Comparison of ENCODE assay signal across 27 mouse cellular contexts in the genomic region with DNA sequence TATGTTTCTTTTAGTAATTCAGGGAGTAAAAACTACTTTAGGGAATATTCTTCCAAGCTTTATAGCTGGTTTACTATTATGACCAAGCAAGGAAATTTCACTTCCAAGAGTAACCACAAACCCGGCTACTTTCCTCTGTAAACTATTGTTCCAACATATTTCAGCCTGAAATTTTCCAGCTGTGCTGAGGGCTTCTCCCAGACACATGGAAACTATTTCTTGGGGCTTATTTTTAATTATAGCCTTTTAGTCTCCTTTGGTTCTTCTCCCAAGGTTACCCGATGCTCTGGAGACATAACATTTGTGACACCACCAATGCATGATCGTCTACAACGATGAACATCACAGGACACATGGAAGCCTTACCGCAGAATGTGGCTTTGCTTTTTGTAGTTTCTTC. TPM values are rescaled to one million over a fixed set of nuclear protein-coding genes. Genes with fewer than 3 reads are reported as not detected.
A peak's percentile ranks its signal among the peaks of the same experiment; 100 is the strongest.
DNase-seq lines count a peak whose midpoint lies in the region; ATAC-seq and TF ChIP-seq lines count a peak whose summit lies in the region.
"Had no signal": no experiment of that assay in that cellular context is flagged by ENCODE, and none has a peak within 500 bp of the region (broad histone marks: within the 10 kb centered on the region; RNA-seq: fewer than 3 reads in every experiment).

No protein-coding gene starts in this region.

- no peaks in the 10 kb centered on the region for H3K9me3 ChIP-seq in embryonic facial prominence, embryonic 11.5 days (replicated peaks; ENCODE audit: control insufficient read depth, low read length)
- no peaks in the 10 kb centered on the region for H3K9me3 ChIP-seq in embryonic facial prominence, embryonic 10.5 days
- no peaks in the 10 kb centered on the region for H3K9me3 ChIP-seq in limb, embryonic 14.5 days (ENCODE audit: control insufficient read depth, low read length)
- H3K9me3 ChIP-seq in limb, embryonic 10.5 days (replicated peaks), result no peaks in the 10 kb centered on the region
- H3K9me3 ChIP-seq in embryonic facial prominence, embryonic 14.5 days (ENCODE audit: control insufficient read depth, low read length), result no peaks in the 10 kb centered on the region
- H3K9me3 ChIP-seq in stomach, embryonic 16.5 days (replicated peaks; ENCODE audit: control insufficient read depth, low read length), result no peaks in the 10 kb centered on the region
- H3K9me3 ChIP-seq in liver, postnatal 0 days (ENCODE audit: low read length), result no peaks in the 10 kb centered on the region
- H3K9me3 ChIP-seq: embryonic facial prominence, embryonic 12.5 days; forebrain, embryonic 10.5 days; forebrain, embryonic 13.5 days; heart, embryonic 10.5 days; heart, embryonic 13.5 days had no signal

- no peak for TF ChIP-seq POLR2A in limb, embryonic 14.5 days (IDR thresholded peaks at IDR 0.05; ENCODE audit: borderline replicate concordance, extremely low read depth, insufficient read depth, insufficient read length)

- H3K4me2 ChIP-seq in embryonic facial prominence, embryonic 11.5 days (ENCODE audit: low read depth, low read length), result no peak overlapping the region
- no peak overlapping the region for H3K4me2 ChIP-seq in limb, embryonic 14.5 days (replicated peaks; ENCODE audit: low read depth, low read length, severe bottlenecking)
- H3K4me2 ChIP-seq in embryonic facial prominence, embryonic 14.5 days (ENCODE audit: low read depth, low read length), result no peak overlapping the region
- H3K4me2 ChIP-seq in stomach, embryonic 16.5 days (ENCODE audit: low read depth, low read length), result no peak overlapping the region
- H3K4me2 ChIP-seq in liver, postnatal 0 days (ENCODE audit: low read depth, low read length), result no peak overlapping the region
- H3K4me2 ChIP-seq: embryonic facial prominence, embryonic 12.5 days; forebrain, embryonic 13.5 days; heart, embryonic 13.5 days; hindbrain, embryonic 14.5 days had no signal

- H3K4me3 ChIP-seq in embryonic facial prominence, embryonic 11.5 days (ENCODE audit: low read depth, low read length), result no peak overlapping the region
- H3K4me3 ChIP-seq in embryonic facial prominence, embryonic 10.5 days, result no peak overlapping the region
- H3K4me3 ChIP-seq in limb, embryonic 14.5 days (replicated peaks; ENCODE audit: low read length), result no peak overlapping the region
- H3K4me3 ChIP-seq in limb, embryonic 10.5 days, result no peak overlapping the region
- H3K4me3 ChIP-seq in embryonic facial prominence, embryonic 14.5 days (ENCODE audit: low read depth, low read length), result no peak overlapping the region
- no peak overlapping the region for H3K4me3 ChIP-seq in stomach, embryonic 16.5 days (replicated peaks; ENCODE audit: low read length)
- no peak overlapping the region for H3K4me3 ChIP-seq in liver, postnatal 0 days (ENCODE audit: low read depth, low read length)
- H3K4me3 ChIP-seq: embryonic facial prominence, embryonic 12.5 days; forebrain, embryonic 10.5 days; forebrain, embryonic 13.5 days; heart, adult 2 months; heart, embryonic 10.5 days; heart, embryonic 13.5 days had no signal

- peak; percentile 64 for DNase-seq in embryonic facial prominence, embryonic 11.5 days (ENCODE audit: low spot score)
- DNase-seq in embryonic facial prominence, embryonic 10.5 days (ENCODE audit: low spot score), result no peak
- DNase-seq in limb, embryonic 14.5 days (ENCODE audit: low spot score), result peak; percentile 51
- no peak for DNase-seq in limb, embryonic 10.5 days (ENCODE audit: low spot score)
- peak; percentile 86 for DNase-seq in embryonic facial prominence, embryonic 14.5 days (ENCODE audit: low spot score)
- no peak for DNase-seq in liver, postnatal 0 days
- DNase-seq: adrenal gland, adult 8-10 months; adrenal gland, postnatal 25 days; cerebellum, adult 11-12 months; cerebellum, adult 8-10 months; cerebellum, postnatal 10 days; cerebellum, postnatal 36 days; embryo, embryonic 11 days; gastrocnemius, postnatal 10 days; gastrocnemius, postnatal 36 days; heart, adult 2 months; heart, postnatal 14 days; heart, postnatal 4 days had no signal

- no peak for ATAC-seq in embryonic facial prominence, embryonic 11.5 days (replicated peaks; ENCODE audit: insufficient number of reproducible peaks, low FRiP score, low TSS enrichment, low read depth)
- no peak for ATAC-seq in limb, embryonic 14.5 days (ENCODE audit: low FRiP score, low read depth)
- ATAC-seq in embryonic facial prominence, embryonic 14.5 days (ENCODE audit: low read depth), result peak; percentile 71
- ATAC-seq in stomach, embryonic 16.5 days (ENCODE audit: insufficient read depth, low FRiP score), result peak; percentile 33; the same call in 1 of the 2 replicates
- no peak for ATAC-seq in liver, postnatal 0 days
- ATAC-seq: activated CD4-positive, CD25-positive, alpha-beta regulatory T cell, adult 4 months; forebrain, embryonic 13.5 days; forebrain, embryonic 16.5 days had no signal

- H3K27ac ChIP-seq in embryonic facial prominence, embryonic 11.5 days (replicated peaks; ENCODE audit: low read depth, low read length), result no peak overlapping the region
- H3K27ac ChIP-seq in embryonic facial prominence, embryonic 10.5 days (replicated peaks), result no peak overlapping the region; the same call in 1 of the 2 replicates
- no peak overlapping the region for H3K27ac ChIP-seq in limb, embryonic 14.5 days (replicated peaks; ENCODE audit: low read depth, low read length)
- no peak overlapping the region for H3K27ac ChIP-seq in limb, embryonic 10.5 days
- no peak overlapping the region for H3K27ac ChIP-seq in embryonic facial prominence, embryonic 14.5 days (replicated peaks; ENCODE audit: low read depth, low read length)
- peak overlapping the region; percentile 36 for H3K27ac ChIP-seq in stomach, embryonic 16.5 days (ENCODE audit: low read length)
- no peak overlapping the region for H3K27ac ChIP-seq in liver, postnatal 0 days (ENCODE audit: low read depth)
- H3K27ac ChIP-seq: embryonic facial prominence, embryonic 12.5 days; forebrain, embryonic 10.5 days; forebrain, embryonic 13.5 days; heart, adult 2 months; heart, embryonic 10.5 days; heart, embryonic 13.5 days; hindbrain, embryonic 14.5 days had no signal

- H3K36me3 ChIP-seq in embryonic facial prominence, embryonic 11.5 days (replicated peaks; ENCODE audit: control insufficient read depth, insufficient read depth, low read depth, low read length), result no peaks in the 10 kb centered on the region
- H3K36me3 ChIP-seq in embryonic facial prominence, embryonic 10.5 days (replicated peaks), result no peaks in the 10 kb centered on the region
- no peaks in the 10 kb centered on the region for H3K36me3 ChIP-seq in limb, embryonic 14.5 days (ENCODE audit: control insufficient read depth, insufficient read depth, low read length)
- H3K36me3 ChIP-seq in limb, embryonic 10.5 days, result no peaks in the 10 kb centered on the region
- no peaks in the 10 kb centered on the region for H3K36me3 ChIP-seq in embryonic facial prominence, embryonic 14.5 days (ENCODE audit: control insufficient read depth, insufficient read depth, low read length)
- H3K36me3 ChIP-seq in stomach, embryonic 16.5 days (ENCODE audit: control insufficient read depth, insufficient read depth, low read length), result no peaks in the 10 kb centered on the region
- no peaks in the 10 kb centered on the region for H3K36me3 ChIP-seq in liver, postnatal 0 days (replicated peaks; ENCODE audit: insufficient read depth, low read length)
- H3K36me3 ChIP-seq: embryonic facial prominence, embryonic 12.5 days; forebrain, embryonic 10.5 days; heart, embryonic 10.5 days; heart, embryonic 13.5 days had no signal

- no peaks in the 10 kb centered on the region for H3K4me1 ChIP-seq in embryonic facial prominence, embryonic 11.5 days (ENCODE audit: control insufficient read depth, insufficient read depth, low read length)
- no peaks in the 10 kb centered on the region for H3K4me1 ChIP-seq in embryonic facial prominence, embryonic 10.5 days
- H3K4me1 ChIP-seq in limb, embryonic 14.5 days (ENCODE audit: control insufficient read depth, insufficient read depth, low read length), result no peaks in the 10 kb centered on the region; the same call in 1 of the 2 replicates
- H3K4me1 ChIP-seq in limb, embryonic 10.5 days, result no peaks in the 10 kb centered on the region
- H3K4me1 ChIP-seq in embryonic facial prominence, embryonic 14.5 days (ENCODE audit: control insufficient read depth, insufficient read depth, low read length), result no peaks in the 10 kb centered on the region
- H3K4me1 ChIP-seq in stomach, embryonic 16.5 days (ENCODE audit: control insufficient read depth, insufficient read depth, low read length), result no peaks in the 10 kb centered on the region
- no peaks in the 10 kb centered on the region for H3K4me1 ChIP-seq in liver, postnatal 0 days (ENCODE audit: insufficient read depth)
- H3K4me1 ChIP-seq: embryonic facial prominence, embryonic 12.5 days; forebrain, embryonic 10.5 days; forebrain, embryonic 13.5 days; heart, embryonic 10.5 days; heart, embryonic 13.5 days had no signal

- 53% methylated on average over 5 of the region's 5 CpGs for WGBS in embryonic facial prominence, embryonic 11.5 days
- 62% methylated on average over 5 of the region's 5 CpGs for WGBS in embryonic facial prominence, embryonic 10.5 days
- 53% methylated on average over 5 of the region's 5 CpGs for WGBS in limb, embryonic 14.5 days
- 82% methylated on average over 5 of the region's 5 CpGs for WGBS in limb, embryonic 10.5 days
- 43% methylated on average over 5 of the region's 5 CpGs for WGBS in embryonic facial prominence, embryonic 14.5 days
- WGBS in stomach, embryonic 16.5 days, result 47% methylated on average over 5 of the region's 5 CpGs
- 82% methylated on average over 5 of the region's 5 CpGs for WGBS in liver, postnatal 0 days (ENCODE audit: insufficient replicate concordance)

- H3K27me3 ChIP-seq in embryonic facial prominence, embryonic 11.5 days (ENCODE audit: control insufficient read depth, insufficient read depth, low read length), result no peaks in the 10 kb centered on the region
- no peaks in the 10 kb centered on the region for H3K27me3 ChIP-seq in embryonic facial prominence, embryonic 10.5 days (replicated peaks; ENCODE audit: low read depth, poor library complexity, severe bottlenecking)
- H3K27me3 ChIP-seq in limb, embryonic 14.5 days (ENCODE audit: control insufficient read depth, insufficient read depth, low read length), result no peaks in the 10 kb centered on the region
- 0 out of 2 replicates have a peak, but pooled peaks cover 6% of the 10 kb centered on the region for H3K27me3 ChIP-seq in limb, embryonic 10.5 days (ENCODE audit: low read depth, poor library complexity, severe bottlenecking)
- no peaks in the 10 kb centered on the region for H3K27me3 ChIP-seq in embryonic facial prominence, embryonic 14.5 days (replicated peaks; ENCODE audit: control insufficient read depth, insufficient read depth, low read length)
- H3K27me3 ChIP-seq in stomach, embryonic 16.5 days (ENCODE audit: control insufficient read depth, insufficient read depth, low read length), result no peaks in the 10 kb centered on the region
- no peaks in the 10 kb centered on the region for H3K27me3 ChIP-seq in liver, postnatal 0 days (ENCODE audit: insufficient read depth, low read length)
- H3K27me3 ChIP-seq: embryonic facial prominence, embryonic 12.5 days; forebrain, embryonic 13.5 days; heart, embryonic 13.5 days had no signal

- TF ChIP-seq EP300 in liver, postnatal 0 days (IDR thresholded peaks at IDR 0.05; ENCODE audit: low read depth), result no peak

- no peak overlapping the region for H3K9ac ChIP-seq in embryonic facial prominence, embryonic 11.5 days (replicated peaks; ENCODE audit: low read length)
- no peak overlapping the region for H3K9ac ChIP-seq in limb, embryonic 14.5 days (ENCODE audit: low read depth, low read length, severe bottlenecking)
- no peak overlapping the region for H3K9ac ChIP-seq in embryonic facial prominence, embryonic 14.5 days (ENCODE audit: low read depth, low read length)
- H3K9ac ChIP-seq in stomach, embryonic 16.5 days (ENCODE audit: low read length), result no peak overlapping the region
- no peak overlapping the region for H3K9ac ChIP-seq in liver, postnatal 0 days (replicated peaks)
- H3K9ac ChIP-seq: embryonic facial prominence, embryonic 12.5 days; forebrain, embryonic 13.5 days; heart, embryonic 13.5 days; hindbrain, embryonic 14.5 days had no signal

- no peak for TF ChIP-seq CTCF in liver, postnatal 0 days (IDR thresholded peaks at IDR 0.05; ENCODE audit: low read depth)

RNA-seq across cellular contexts. Expression of a gene that starts 33.7 kb away (rescaled TPM):
- polyA plus RNA-seq in embryonic facial prominence, embryonic 11.5 days (2014; fragmentation: Nextera tagmentation; extraction: Ambion mirVana), result 32.1 and 38.1 TPM in 2 replicates
- 29.2 and 31.3 TPM in 2 replicates for polyA plus RNA-seq in embryonic facial prominence, embryonic 10.5 days (2016; fragmentation: Nextera tagmentation; extraction: Ambion mirVana)
- polyA plus RNA-seq in limb, embryonic 14.5 days (2012; rRNA removed), result 12.2 and 16.9 TPM in 2 replicates
- polyA plus RNA-seq in limb, embryonic 14.5 days (2014; fragmentation: Nextera tagmentation; extraction: Ambion mirVana), result 28.6 and 29.8 TPM in 2 replicates
- polyA plus RNA-seq in limb, embryonic 10.5 days (2016; fragmentation: Nextera tagmentation; extraction: Ambion mirVana), result 29.6 and 30.1 TPM in 2 replicates
- 27.1 and 27.5 TPM in 2 replicates for polyA plus RNA-seq in embryonic facial prominence, embryonic 14.5 days (2014; fragmentation: Nextera tagmentation; extraction: Ambion mirVana)
- polyA plus RNA-seq in stomach, embryonic 16.5 days (2015; fragmentation: Nextera tagmentation; extraction: Ambion mirVana), result 19.4 and 21.4 TPM in 2 replicates
- polyA plus RNA-seq in liver, postnatal 0 days (2015; fragmentation: Nextera tagmentation; extraction: Ambion mirVana), result 10.0 and 10.5 TPM in 2 replicates

Comparison
In these comparisons a context has a peak if more than half of its experiments do, and no peak if none do; other contexts are left out.
1. ATAC-seq: peak in embryonic facial prominence, embryonic 14.5 days (single experiment) and stomach, embryonic 16.5 days (single experiment); none in embryonic facial prominence, embryonic 11.5 days (single experiment), limb, embryonic 14.5 days (single experiment) and liver, postnatal 0 days (single experiment).
2. DNase-seq: peak in embryonic facial prominence, embryonic 11.5 days (single experiment), limb, embryonic 14.5 days (single experiment) and embryonic facial prominence, embryonic 14.5 days (single experiment); none in embryonic facial prominence, embryonic 10.5 days (single experiment), limb, embryonic 10.5 days (single experiment) and liver, postnatal 0 days (single experiment).